Mouse (Mus musculus): Measurements from ENCODE around the gene Hepacam2. TPM values are rescaled to one million over a fixed set of nuclear protein-coding genes. Genes with fewer than 3 reads are reported as not detected.

The Hepacam2 gene
- not detected for polyA plus RNA-seq (2017; shearing (Covaris generic))

DNA sequence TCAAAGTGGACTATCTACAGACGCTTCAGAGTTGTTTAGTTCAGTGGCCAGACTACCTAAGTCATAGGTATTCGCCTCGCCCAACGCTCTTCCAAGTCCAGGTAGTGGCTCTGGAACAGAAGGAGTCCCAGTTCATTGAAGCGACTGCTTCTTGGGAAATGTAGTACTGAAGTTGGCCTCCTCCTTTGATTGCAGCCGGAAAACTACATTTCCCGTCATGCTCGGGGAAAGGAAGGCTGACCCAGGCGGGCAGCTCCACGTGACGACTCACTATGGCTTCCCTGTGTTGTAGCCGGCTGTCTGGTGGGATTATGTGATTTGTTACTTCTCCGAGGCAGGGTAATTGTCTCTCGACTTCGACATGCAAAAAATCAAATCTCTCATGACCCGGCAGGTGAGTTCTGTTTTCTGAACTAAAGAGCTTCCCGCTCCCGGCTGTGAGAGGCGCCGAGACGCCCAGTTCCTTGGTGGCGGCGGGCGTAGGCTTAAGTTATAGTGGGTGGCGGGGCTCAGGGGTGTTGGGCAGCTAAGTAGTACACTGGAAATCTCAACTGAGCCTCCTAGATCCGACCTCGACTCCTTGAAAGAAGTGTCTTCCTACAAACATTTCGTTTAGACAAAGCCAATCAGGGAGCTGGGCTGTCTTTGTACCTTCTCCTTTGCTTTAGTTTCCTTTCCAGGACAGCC is at the start of gene Hepacam2, which contains the start of gene Vps50:
Gene Hepacam2, minus strand, starts transcription at position 137 of the 687 bp plus-strand sequence.
Gene Vps50, plus strand, starts transcription at position 221 of the 687 bp plus-strand sequence.

Other genes starting within 250 kb of the Hepacam2 start
- gene Samd9l, start 98.7 kb downstream of the Hepacam2 start, polyA plus RNA-seq (2017; shearing (Covaris generic)): 36.5 TPM
- gene Vps50, start 84 bp upstream of the Hepacam2 start, polyA plus RNA-seq (2017; shearing (Covaris generic)): 22.4 TPM